Mouse (Mus musculus): ENCODE measurements around the gene Tex9.

The Tex9 gene

GRCm38 (mm10) chr9:72492194-72492565, at the start of gene Tex9:
Gene Tex9 (minus strand): TSS chr9:72492212.
- DNase-seq (ENCODE audit: low spot score in 2 of 2), result peak in 1 of 2 experiments; percentile 7

GRCm38 (mm10) chr9:72537086-72537485, 45.1 kb upstream of the Tex9 start:
- no peak for DNase-seq (ENCODE audit: low spot score in 2 of 2)

GRCm38 (mm10) chr9:72535394-72535793, 43.4 kb upstream of the Tex9 start:
- DNase-seq (ENCODE audit: low spot score in 2 of 2), result no peak

GRCm38 (mm10) chr9:72534985-72535384, 43.0 kb upstream of the Tex9 start:
- no peak for DNase-seq (ENCODE audit: low spot score in 2 of 2)

GRCm38 (mm10) chr9:72533089-72533415, 41.0 kb upstream of the Tex9 start:
- no peak for DNase-seq (ENCODE audit: low spot score in 2 of 2)

GRCm38 (mm10) chr9:72532381-72533088, 40.5 kb upstream of the Tex9 start:
- DNase-seq (ENCODE audit: low spot score in 2 of 2), result peak; percentile 38 to 48

- peak; percentile 55 to 64 for DNase-seq (ENCODE audit: low spot score in 2 of 2)
Observed at GRCm38 (mm10) chr9:72531996-72532380, 40.0 kb upstream of the Tex9 start, which contains the start of gene Rfx7. Gene Rfx7 (plus strand): TSS chr9:72532240.

- DNase-seq (ENCODE audit: low spot score in 2 of 2), result peak; percentile 82 to 85
Observed at GRCm38 (mm10) chr9:72531291-72531995, 39.4 kb upstream of the Tex9 start.

GRCm38 (mm10) chr9:72530824-72531223, 38.8 kb upstream of the Tex9 start:
- no peak for DNase-seq (ENCODE audit: low spot score in 2 of 2)

- DNase-seq (ENCODE audit: low spot score in 2 of 2), result peak; percentile 61 to 78
Observed at GRCm38 (mm10) chr9:72530237-72530636, 38.2 kb upstream of the Tex9 start.

GRCm38 (mm10) chr9:72526091-72526490, 34.1 kb upstream of the Tex9 start:
- DNase-seq (ENCODE audit: low spot score in 2 of 2), result no peak

GRCm38 (mm10) chr9:72520849-72521248, 28.8 kb upstream of the Tex9 start:
- DNase-seq (ENCODE audit: low spot score in 2 of 2), result no peak

GRCm38 (mm10) chr9:72519246-72519645, 27.2 kb upstream of the Tex9 start:
- DNase-seq (ENCODE audit: low spot score in 2 of 2), result no peak

- no peak for DNase-seq (ENCODE audit: low spot score in 2 of 2)
Observed at GRCm38 (mm10) chr9:72515366-72515765, 23.4 kb upstream of the Tex9 start.

- no peak for DNase-seq (ENCODE audit: low spot score in 2 of 2)
Observed at GRCm38 (mm10) chr9:72512229-72512981, 20.4 kb upstream of the Tex9 start.

GRCm38 (mm10) chr9:72497171-72497570, 5.2 kb upstream of the Tex9 start:
- DNase-seq (ENCODE audit: low spot score in 2 of 2), result no peak

- no peak for DNase-seq (ENCODE audit: low spot score in 2 of 2)
Observed at GRCm38 (mm10) chr9:72496691-72497090, 4.7 kb upstream of the Tex9 start.

- DNase-seq (ENCODE audit: low spot score in 2 of 2), result no peak
Observed at GRCm38 (mm10) chr9:72493984-72494685, 2.1 kb upstream of the Tex9 start.

GRCm38 (mm10) chr9:72493465-72493864, 1.5 kb upstream of the Tex9 start:
- no peak for DNase-seq (ENCODE audit: low spot score in 2 of 2)

GRCm38 (mm10) chr9:72491559-72492193, 336 bp downstream of the Tex9 start:
- peak; percentile 78 to 83 for DNase-seq (ENCODE audit: low spot score in 2 of 2)

GRCm38 (mm10) chr9:72489131-72489530, 2.9 kb downstream of the Tex9 start:
- no peak for DNase-seq (ENCODE audit: low spot score in 2 of 2)

GRCm38 (mm10) chr9:72488523-72488922, 3.5 kb downstream of the Tex9 start:
- DNase-seq (ENCODE audit: low spot score in 2 of 2), result no peak

Data from frontal cortex, postnatal 14 days (tissue).